Mouse (Mus musculus): Measurements from ENCODE around the gene Plch2.
"Not testable (repeated sequence)": the region's sequence is repeated elsewhere in the genome, so short reads cannot be mapped to it uniquely, and the experiment has no call there.

The Plch2 gene

DNA sequence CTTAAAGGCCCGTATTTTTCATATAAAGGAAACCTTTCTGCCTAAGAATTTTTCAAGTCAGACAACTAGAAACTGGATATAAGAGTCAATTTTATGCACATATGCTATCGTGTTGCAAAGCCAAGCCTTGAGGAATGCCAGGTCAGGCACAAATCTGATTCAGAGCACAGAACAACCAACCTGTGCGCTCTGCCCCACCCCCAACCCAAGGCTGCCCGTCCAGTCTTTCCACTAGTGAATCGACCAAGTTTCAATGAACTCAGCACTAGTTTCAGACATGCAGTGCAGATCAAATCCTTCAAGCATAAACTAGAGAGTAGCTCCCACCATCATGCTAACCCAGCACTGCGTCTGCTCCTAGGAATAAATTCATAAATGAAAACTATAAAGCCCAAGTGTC is 23.1 kb upstream of the Plch2 start:
- H3K4me3 ChIP-seq (replicated peaks; ENCODE audit: low read length), result no peak overlapping the region
- H3K27me3 ChIP-seq (ENCODE audit: insufficient read depth, low read length), result no peaks in the 10 kb centered on the region
- peaks cover 77% of the 10 kb centered on the region for H3K4me1 ChIP-seq (replicated peaks; ENCODE audit: low read depth, low read length)
- no peaks in the 10 kb centered on the region for H3K9me3 ChIP-seq (ENCODE audit: low read length)
- H3K36me3 ChIP-seq (ENCODE audit: insufficient read depth, low read length), result peaks cover 97% of the 10 kb centered on the region
- no peak for TF ChIP-seq NANOG (IDR thresholded peaks at IDR 0.05; ENCODE audit: borderline replicate concordance, low read length)
- TF ChIP-seq POU5F1 (IDR thresholded peaks at IDR 0.05; ENCODE audit: borderline replicate concordance, low read length), result no peak
- no peak for TF ChIP-seq CTCF (conservative IDR thresholded peaks at IDR 0.05; ENCODE audit: low read length)

- H3K4me3 ChIP-seq (replicated peaks; ENCODE audit: low read length); H3K9me3 ChIP-seq (ENCODE audit: low read length); H3K27me3 ChIP-seq (ENCODE audit: insufficient read depth, low read length): not testable (repeated sequence)
- Histone ChIP-seq H3K4me1 (replicated peaks; ENCODE audit: low read depth, low read length) (peaks cover 71% of the 10 kb centered on the region), H3K36me3 (ENCODE audit: insufficient read depth, low read length) (peaks cover 97% of the 10 kb centered on the region)
Measured at GRCm38 (mm10) chr4:155078808-155079207, 22.2 kb upstream of the Plch2 start.

DNA sequence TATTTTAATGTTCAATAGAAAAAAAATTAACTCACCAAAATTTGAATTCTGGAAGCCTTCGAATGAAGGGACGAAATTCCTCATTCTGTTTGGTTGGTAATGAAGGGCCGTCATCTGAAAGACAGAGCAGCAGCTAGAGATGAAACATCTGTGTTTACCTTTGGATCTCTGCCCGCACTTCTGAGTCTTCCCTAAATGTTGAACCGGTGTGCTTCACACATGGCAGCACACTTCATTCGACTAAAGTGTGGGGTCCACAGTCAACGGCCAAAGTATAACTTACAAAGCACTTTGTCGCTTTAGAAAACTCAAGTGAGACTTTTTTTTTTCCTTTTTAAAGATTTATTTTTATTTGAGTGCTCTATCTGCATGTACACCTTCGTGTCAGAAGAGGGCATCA is 20.1 kb upstream of the Plch2 start:
- Histone ChIP-seq H3K27me3 (ENCODE audit: insufficient read depth, low read length) (no peaks in the 10 kb centered on the region), H3K9me3 (ENCODE audit: low read length) (no peaks in the 10 kb centered on the region), H3K36me3 (ENCODE audit: insufficient read depth, low read length) (peaks cover 97% of the 10 kb centered on the region)

GRCm38 (mm10) chr4:155075813-155076212 is 19.2 kb upstream of the Plch2 start:
- Histone ChIP-seq H3K4me1 (replicated peaks; ENCODE audit: low read depth, low read length) (peaks cover 66% of the 10 kb centered on the region), H3K27me3 (ENCODE audit: insufficient read depth, low read length) (no peaks in the 10 kb centered on the region), H3K4me3 (replicated peaks; ENCODE audit: low read length) (no peak overlapping the region), H3K9me3 (ENCODE audit: low read length) (no peaks in the 10 kb centered on the region), H3K36me3 (ENCODE audit: insufficient read depth, low read length) (peaks cover 98% of the 10 kb centered on the region)
- TF ChIP-seq CTCF (conservative IDR thresholded peaks at IDR 0.05; ENCODE audit: low read length) (no peak), POU5F1 (IDR thresholded peaks at IDR 0.05; ENCODE audit: borderline replicate concordance, low read length) (no peak), NANOG (IDR thresholded peaks at IDR 0.05; ENCODE audit: borderline replicate concordance, low read length) (no peak)

More for the DNA sequence above, 20.1 kb upstream of the Plch2 start:
- H3K4me3 ChIP-seq (replicated peaks; ENCODE audit: low read length), result no peak overlapping the region
- TF ChIP-seq POU5F1 (IDR thresholded peaks at IDR 0.05; ENCODE audit: borderline replicate concordance, low read length), result no peak
- no peak for TF ChIP-seq CTCF (conservative IDR thresholded peaks at IDR 0.05; ENCODE audit: low read length)
- TF ChIP-seq NANOG (IDR thresholded peaks at IDR 0.05; ENCODE audit: borderline replicate concordance, low read length), result no peak
- peaks cover 65% of the 10 kb centered on the region for H3K4me1 ChIP-seq (replicated peaks; ENCODE audit: low read depth, low read length)

- peaks cover 67% of the 10 kb centered on the region for H3K4me1 ChIP-seq (replicated peaks; ENCODE audit: low read depth, low read length)
- peaks cover 98% of the 10 kb centered on the region for H3K36me3 ChIP-seq (ENCODE audit: insufficient read depth, low read length)
- no peak for TF ChIP-seq NANOG (IDR thresholded peaks at IDR 0.05; ENCODE audit: borderline replicate concordance, low read length)
- TF ChIP-seq POU5F1 (IDR thresholded peaks at IDR 0.05; ENCODE audit: borderline replicate concordance, low read length), result no peak
- peak; percentile 99 for TF ChIP-seq CTCF (conservative IDR thresholded peaks at IDR 0.05; ENCODE audit: low read length)
- no peaks in the 10 kb centered on the region for H3K9me3 ChIP-seq (ENCODE audit: low read length)
- H3K4me3 ChIP-seq (replicated peaks; ENCODE audit: low read length), result no peak overlapping the region
- no peaks in the 10 kb centered on the region for H3K27me3 ChIP-seq (ENCODE audit: insufficient read depth, low read length)
Measured at GRCm38 (mm10) chr4:155075137-155075536, 18.6 kb upstream of the Plch2 start.

GRCm38 (mm10) chr4:155074418-155074817 is 17.8 kb upstream of the Plch2 start:
- TF ChIP-seq NANOG (IDR thresholded peaks at IDR 0.05; ENCODE audit: borderline replicate concordance, low read length) (no peak), POU5F1 (IDR thresholded peaks at IDR 0.05; ENCODE audit: borderline replicate concordance, low read length) (no peak), CTCF (conservative IDR thresholded peaks at IDR 0.05; ENCODE audit: low read length) (no peak)
- H3K4me3 ChIP-seq (replicated peaks; ENCODE audit: low read length), result no peak overlapping the region
- H3K36me3 ChIP-seq (ENCODE audit: insufficient read depth, low read length), result peaks cover 98% of the 10 kb centered on the region
- peaks cover 67% of the 10 kb centered on the region for H3K4me1 ChIP-seq (replicated peaks; ENCODE audit: low read depth, low read length)
- H3K9me3 ChIP-seq (ENCODE audit: low read length), result no peaks in the 10 kb centered on the region
- H3K27me3 ChIP-seq (ENCODE audit: insufficient read depth, low read length), result no peaks in the 10 kb centered on the region

DNA sequence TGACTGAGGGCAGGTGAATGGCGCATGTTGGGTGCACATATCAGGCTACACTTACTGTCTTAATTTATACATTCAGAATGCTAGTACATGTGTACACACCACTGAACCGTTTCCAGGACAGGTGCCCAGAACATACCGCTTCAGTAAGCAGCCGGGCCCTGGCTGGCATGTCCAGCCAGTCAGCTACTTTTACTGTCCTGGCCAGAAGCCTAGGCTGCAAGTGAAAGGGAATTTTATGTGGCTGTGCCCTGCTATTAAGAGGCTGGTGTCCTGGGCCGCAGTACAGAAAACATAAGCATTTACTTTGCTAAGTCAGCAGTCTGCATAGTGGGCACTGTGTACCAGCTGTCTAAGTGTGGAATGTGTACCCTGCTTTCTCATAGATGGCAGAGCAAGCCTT is 14.3 kb upstream of the Plch2 start:
- H3K27me3 ChIP-seq (ENCODE audit: insufficient read depth, low read length), result no peaks in the 10 kb centered on the region

GRCm38 (mm10) chr4:155070199-155070598 is 13.6 kb upstream of the Plch2 start:
- Histone ChIP-seq H3K36me3 (ENCODE audit: insufficient read depth, low read length) (peaks cover 76% of the 10 kb centered on the region), H3K4me1 (replicated peaks; ENCODE audit: low read depth, low read length) (peaks cover 73% of the 10 kb centered on the region), H3K9me3 (ENCODE audit: low read length) (no peaks in the 10 kb centered on the region), H3K27me3 (ENCODE audit: insufficient read depth, low read length) (no peaks in the 10 kb centered on the region), H3K4me3 (replicated peaks; ENCODE audit: low read length) (no peak overlapping the region)
- no peak for TF ChIP-seq NANOG (IDR thresholded peaks at IDR 0.05; ENCODE audit: borderline replicate concordance, low read length)
- TF ChIP-seq CTCF (conservative IDR thresholded peaks at IDR 0.05; ENCODE audit: low read length), result no peak
- no peak for TF ChIP-seq POU5F1 (IDR thresholded peaks at IDR 0.05; ENCODE audit: borderline replicate concordance, low read length)

More for the DNA sequence above, 14.3 kb upstream of the Plch2 start:
- TF ChIP-seq POU5F1 (IDR thresholded peaks at IDR 0.05; ENCODE audit: borderline replicate concordance, low read length), result no peak
- TF ChIP-seq CTCF (conservative IDR thresholded peaks at IDR 0.05; ENCODE audit: low read length), result no peak
- TF ChIP-seq NANOG (IDR thresholded peaks at IDR 0.05; ENCODE audit: borderline replicate concordance, low read length), result no peak
- Histone ChIP-seq H3K4me1 (replicated peaks; ENCODE audit: low read depth, low read length) (peaks cover 75% of the 10 kb centered on the region), H3K9me3 (ENCODE audit: low read length) (no peaks in the 10 kb centered on the region), H3K36me3 (ENCODE audit: insufficient read depth, low read length) (peaks cover 83% of the 10 kb centered on the region), H3K4me3 (replicated peaks; ENCODE audit: low read length) (no peak overlapping the region)

DNA sequence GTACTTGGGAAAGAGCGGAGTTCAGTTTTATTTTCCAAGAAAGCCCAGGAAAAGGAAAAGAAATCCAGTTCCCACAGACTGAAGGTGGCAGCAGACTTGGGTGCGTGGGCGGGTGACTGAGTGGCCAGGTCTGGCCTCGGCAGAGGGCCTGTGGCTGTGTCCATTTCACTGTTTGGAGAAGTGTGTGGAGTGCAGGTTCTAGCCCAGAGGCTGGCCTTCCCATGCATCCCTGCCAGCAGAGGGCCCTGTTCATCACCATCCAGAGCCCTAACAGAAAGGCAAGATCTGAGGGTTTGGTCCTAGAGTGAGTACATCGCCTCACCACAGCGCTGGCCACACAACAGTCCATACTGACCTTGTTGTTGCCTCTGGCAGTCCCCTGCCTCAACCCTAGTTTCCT is 12.6 kb upstream of the Plch2 start:
- peaks cover 66% of the 10 kb centered on the region for H3K36me3 ChIP-seq (ENCODE audit: insufficient read depth, low read length)
- H3K9me3 ChIP-seq (ENCODE audit: low read length), result no peaks in the 10 kb centered on the region
- peaks cover 73% of the 10 kb centered on the region for H3K4me1 ChIP-seq (replicated peaks; ENCODE audit: low read depth, low read length)
- H3K27me3 ChIP-seq (ENCODE audit: insufficient read depth, low read length), result no peaks in the 10 kb centered on the region
- TF ChIP-seq NANOG (IDR thresholded peaks at IDR 0.05; ENCODE audit: borderline replicate concordance, low read length) (no peak), POU5F1 (IDR thresholded peaks at IDR 0.05; ENCODE audit: borderline replicate concordance, low read length) (no peak), CTCF (conservative IDR thresholded peaks at IDR 0.05; ENCODE audit: low read length) (no peak)
- 0 out of 2 replicates have a peak overlapping the region, but pooled peaks have one; percentile 3 for H3K4me3 ChIP-seq (replicated peaks; ENCODE audit: low read length)

All from E14TG2a.4 (cell line).